Mouse (Mus musculus): Measurements from ENCODE around the gene Lrrn3.

Gene Lrrn3

DNA sequence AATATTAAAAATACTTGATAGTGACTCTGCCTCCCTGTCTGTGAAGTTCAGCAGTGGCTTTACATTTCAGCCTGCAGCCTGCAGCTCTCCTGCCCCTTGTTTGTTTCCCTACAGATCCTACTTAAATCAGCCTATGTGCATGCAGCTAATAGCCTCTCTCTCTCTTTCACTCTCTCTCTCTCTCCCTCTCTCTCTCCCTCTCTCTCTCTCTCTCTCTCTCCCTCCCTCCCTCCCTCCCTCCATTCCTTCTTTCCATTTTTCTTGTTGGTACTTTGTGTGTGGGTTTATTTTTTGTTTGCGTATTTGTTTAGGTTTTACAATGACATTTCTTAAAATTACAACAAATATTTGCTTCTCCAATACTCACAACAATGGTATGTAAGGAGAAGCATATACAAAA, at the start of gene Lrrn3:
TSS of gene Lrrn3 (minus strand) at position 101 of the 400 bp plus-strand sequence.
- DNase-seq (ENCODE audit: extremely low read depth, low read depth, low spot score) = no peak

DNA sequence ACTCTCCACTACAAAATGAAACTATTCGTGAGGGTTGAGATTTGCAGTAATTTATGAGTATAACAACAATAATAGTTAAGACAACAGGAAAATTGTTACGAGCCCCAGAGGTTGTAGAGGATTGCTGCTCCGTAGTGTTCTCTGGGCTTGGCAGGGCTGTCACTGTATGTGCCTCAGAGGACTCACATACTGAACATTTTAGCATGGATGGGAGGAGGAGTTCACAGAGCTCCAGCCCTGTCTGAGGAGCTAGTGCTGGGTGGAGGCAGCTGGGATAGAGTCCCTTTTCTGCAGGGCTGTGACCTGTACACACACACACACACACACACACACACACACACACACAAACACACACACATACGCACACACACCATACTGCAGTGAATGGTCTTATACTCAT, 42.2 kb upstream of the Lrrn3 start:
- no peak for DNase-seq (ENCODE audit: extremely low read depth, low read depth, low spot score)

DNA sequence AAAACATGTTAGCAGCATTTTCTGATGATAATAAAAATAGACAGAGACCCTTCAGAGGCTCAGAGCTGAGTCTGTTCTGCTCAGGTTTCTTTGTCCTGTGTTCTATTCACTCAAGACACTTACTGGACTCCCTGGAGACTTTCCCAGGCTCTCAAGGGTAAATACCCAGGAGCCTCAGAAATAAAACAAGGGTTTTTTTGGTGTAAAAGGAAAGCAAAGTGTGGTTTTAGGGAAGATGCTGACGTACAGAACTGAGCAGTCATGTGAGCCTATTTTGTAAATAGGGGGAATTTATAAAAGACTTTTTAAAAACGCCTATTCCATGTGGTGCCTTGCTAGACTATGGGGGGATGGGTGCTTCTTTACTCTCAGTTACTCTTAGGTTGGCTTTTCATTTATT, 40.5 kb upstream of the Lrrn3 start:
- no peak for DNase-seq (ENCODE audit: extremely low read depth, low read depth, low spot score)

DNA sequence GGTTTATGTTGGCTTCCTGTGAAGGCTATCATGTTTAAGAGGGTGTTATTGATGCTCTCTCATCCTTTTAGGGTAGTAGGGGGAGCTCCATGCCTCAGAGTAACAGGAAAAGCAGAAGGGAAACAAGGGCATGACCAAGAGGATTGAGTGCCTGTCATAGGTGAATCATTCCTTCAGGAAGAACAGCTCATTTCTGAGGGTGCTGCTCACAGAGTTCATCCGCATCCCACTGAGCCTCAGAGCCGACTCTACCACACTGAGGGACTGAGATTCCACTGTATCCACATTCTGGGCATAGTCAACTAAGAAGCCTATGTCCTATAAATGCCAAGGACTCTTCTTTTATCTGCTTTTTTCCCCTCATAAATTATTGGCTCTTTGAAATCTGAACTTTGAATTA, 35.4 kb upstream of the Lrrn3 start:
- no peak for DNase-seq (ENCODE audit: extremely low read depth, low read depth, low spot score)

DNA sequence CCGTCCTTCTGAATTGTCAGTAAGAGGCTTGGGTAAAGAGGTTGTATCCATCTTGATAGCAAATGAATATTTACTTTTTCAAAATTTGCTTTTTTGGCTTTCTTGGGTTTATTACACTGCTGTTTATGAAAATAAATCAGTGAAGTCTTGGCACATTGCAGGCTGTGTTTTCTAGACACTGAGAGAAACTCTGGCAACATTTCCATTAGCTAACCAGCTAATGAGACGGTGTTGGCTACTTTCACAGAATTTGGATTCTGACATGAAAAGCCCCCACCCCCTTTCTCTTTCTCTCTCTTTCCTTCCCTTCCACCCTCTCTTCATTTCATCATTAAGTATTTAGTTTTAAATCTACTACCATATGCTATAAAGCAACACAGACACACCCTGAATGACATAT, 34.1 kb upstream of the Lrrn3 start:
- no peak for DNase-seq (ENCODE audit: extremely low read depth, low read depth, low spot score)

DNA sequence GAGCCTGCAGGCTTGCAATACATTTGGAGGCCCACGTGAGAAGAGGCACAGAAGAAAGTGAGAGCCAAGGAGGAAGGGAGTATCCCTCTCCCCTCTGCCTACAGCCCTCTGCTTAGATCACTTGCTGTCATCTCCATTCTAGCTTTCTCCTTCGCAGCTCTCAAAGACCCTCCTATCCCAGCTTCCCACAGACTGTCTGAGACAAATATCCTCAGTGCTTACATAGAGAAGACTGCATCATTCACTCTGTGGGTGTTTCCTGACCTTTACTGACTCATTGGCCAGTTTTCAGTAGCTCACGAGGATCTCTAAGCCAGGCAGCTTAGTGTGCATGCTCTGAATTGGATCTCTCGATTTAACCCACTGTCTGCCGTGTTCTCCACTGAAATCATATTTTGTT, 32.7 kb upstream of the Lrrn3 start:
- no peak for DNase-seq (ENCODE audit: extremely low read depth, low read depth, low spot score)

DNA sequence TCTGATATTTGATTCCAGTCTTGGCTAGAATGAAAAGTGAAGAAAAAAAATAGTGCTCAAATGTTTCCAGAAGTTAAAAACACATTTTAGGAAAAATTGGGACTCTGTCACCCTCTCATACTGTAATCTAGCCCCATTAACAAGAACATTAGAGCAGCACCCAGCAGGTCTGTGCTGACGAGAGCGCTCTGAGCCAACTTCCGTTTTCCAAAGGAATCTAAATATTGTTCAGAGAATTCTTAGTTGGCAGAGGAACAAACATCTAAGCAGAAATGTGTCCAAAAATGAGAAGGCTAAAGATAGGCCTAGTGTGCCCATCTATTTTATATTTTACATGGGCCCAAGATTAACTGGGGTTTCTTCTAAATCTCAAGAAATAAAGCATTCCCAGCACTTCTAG, 24.4 kb upstream of the Lrrn3 start:
- DNase-seq (ENCODE audit: extremely low read depth, low read depth, low spot score) = no peak

DNA sequence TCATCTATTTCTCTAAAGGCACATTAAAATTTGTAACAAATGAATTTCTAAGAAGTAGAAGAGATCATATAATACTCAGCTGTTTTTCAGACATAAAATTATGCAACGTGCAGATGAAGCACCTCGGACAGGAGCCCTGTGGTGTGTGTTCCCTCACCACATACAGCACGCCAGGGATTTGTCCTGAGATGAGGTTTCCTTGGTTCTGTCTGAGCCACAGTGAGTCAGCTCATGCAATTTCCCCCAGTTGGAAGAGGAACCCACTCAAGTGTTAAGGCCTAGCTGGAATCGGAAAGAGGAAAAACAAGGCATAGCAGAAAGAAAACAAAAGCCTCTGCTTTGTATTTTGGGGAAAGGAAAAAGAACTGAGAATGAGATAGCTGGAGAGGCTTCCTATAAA, 22.4 kb upstream of the Lrrn3 start:
- no peak for DNase-seq (ENCODE audit: extremely low read depth, low read depth, low spot score)

DNA sequence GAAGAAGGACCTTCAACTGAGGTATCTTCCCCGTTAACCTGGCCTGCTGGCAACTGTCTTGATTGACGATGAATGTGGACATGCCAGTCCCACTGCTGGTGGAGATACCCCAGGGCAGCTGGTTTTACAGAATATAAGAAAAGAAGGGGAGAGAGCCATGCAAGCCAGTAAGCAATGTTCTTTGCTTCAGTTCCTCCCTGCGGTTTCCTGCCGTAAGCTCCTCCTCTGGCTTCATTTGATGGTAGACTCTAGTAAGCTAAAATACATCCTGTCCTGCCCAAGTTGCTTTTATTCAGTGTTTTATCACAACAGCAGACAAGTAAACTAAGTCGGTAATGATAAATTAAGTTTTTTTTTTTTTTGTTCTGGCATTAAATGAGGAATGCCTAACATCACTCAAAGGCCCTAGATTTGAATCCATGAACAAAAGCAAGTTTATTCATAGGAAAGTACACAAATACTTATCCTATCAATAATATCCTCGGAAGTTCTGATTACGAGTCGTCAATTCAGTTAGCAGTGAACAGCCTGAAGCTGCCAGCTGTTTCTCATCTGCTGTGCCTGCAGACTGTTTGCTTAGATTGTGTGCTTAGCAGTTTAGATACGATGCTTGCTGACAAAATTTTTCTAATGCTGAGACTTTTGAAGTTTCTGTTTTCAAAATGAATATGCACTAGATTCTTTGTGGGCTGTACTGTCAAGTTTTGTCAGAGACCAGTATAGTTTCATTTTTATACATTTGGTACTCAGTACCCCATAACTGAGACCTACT, 14.0 kb upstream of the Lrrn3 start:
- DNase-seq (ENCODE audit: extremely low read depth, low read depth, low spot score) = no peak

DNA sequence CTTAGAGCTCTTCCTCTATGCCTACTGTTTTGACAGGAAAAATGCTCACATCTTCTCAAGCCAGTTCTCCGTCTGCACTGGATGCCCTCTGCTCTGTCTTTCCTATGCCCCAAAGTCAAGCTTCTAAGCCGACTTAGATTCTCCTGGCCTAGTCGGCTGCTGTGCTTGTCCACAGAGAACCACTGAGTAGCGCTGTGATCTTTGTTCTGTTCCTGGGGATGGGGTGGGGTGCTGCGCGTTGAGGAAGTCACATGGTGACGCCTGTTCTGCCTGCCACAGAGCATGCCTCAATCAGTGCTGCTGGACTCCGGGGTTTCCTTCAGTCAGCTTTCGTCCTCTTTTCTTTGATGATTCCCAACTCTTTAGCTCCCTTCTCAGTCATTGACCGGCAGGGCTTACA, 8.4 kb upstream of the Lrrn3 start:
- DNase-seq (ENCODE audit: extremely low read depth, low read depth, low spot score) = no peak

DNA sequence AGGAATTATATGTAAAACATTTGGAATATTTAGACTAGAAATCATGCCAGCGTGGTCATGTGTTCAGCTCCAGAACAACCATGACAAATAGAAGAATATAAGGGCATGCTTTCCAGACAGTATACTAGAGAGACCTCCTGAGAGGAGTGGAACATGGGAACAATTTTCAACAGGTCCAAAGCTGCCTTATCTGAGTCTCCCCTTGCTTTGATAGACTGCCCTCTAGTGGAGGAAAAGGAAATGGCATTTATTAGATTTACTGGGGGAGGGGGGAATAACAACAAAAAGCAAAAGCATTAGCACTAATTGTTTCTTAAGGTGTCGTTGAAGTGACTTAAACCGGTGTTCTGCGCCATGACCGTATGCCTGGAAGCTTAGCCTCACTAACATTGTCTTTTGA, 774 bp upstream of the Lrrn3 start:
- no peak for DNase-seq (ENCODE audit: extremely low read depth, low read depth, low spot score)

DNA sequence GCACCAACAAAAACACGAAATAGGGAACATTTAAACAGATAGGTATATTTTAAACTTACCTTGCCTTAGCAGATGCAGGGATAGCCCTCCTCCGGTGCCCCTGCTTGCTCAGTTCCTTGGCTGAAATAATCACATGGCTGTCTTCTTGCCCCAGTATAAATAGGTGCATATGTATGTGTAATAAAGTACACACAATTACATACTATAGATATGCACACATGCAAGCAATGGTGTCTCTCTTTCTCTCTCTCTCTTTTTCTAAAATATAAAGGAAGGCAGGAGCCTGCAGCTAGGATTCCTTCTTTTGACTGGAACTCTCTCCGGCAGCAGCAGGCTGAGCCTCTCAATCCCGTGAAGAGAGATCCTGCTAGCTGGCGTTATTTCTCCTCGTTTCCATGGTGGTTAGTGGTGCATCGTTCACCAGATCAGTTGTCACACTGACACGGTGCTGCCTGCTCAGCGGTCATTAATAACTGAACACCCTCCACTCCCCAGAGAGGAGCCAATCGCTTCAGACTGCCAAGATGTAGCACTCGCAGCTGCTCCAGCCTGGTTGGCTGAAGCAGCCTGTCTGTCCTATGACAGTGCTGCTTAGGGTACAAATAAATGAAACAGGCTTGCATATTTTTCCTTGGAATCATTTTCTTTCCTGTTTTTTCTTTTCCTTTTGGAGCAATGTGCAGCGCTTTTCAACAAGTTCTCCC, 567 bp downstream of the Lrrn3 start:
- DNase-seq (ENCODE audit: extremely low read depth, low read depth, low spot score) = no peak

DNA sequence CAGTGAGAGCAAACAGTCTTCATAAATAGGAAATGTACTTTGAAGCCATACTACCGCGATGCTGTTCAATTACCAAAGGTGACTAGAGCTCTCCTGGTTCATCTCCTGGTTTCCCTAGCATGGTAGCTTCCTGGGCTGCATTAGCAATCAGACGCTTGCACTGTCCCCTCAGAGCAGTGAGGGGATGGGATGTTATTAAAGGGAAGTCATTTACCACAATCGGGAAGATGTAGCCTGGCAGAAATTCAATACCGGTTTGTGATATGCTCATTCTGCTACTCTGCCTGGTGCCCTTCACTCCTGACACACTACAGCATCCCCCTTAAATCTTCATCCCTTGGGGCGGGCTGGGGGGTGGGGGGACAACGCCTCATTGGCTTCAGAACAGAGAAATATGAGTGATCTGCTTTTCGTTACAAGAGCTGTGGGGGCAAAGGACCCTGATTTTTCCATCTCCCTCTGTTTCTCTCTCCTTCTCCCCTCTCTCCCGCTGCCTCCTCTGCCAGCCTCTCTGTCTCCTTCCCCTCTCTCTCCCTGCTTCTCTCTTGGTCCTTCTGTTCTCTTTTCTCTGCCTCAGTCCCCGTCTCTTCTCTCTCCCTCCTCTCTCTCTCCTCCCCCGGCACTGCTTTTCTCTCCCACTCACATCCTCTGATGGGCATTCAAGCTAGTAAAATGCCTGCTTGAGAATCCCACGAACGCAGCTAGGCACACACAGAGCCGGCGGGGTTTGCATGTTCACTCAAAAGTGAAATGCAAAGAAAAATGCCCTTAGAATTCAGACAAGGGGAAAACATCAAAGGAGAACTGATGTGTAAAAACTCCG, 1.3 kb downstream of the Lrrn3 start:
- DNase-seq (ENCODE audit: extremely low read depth, low read depth, low spot score) = no peak

DNA sequence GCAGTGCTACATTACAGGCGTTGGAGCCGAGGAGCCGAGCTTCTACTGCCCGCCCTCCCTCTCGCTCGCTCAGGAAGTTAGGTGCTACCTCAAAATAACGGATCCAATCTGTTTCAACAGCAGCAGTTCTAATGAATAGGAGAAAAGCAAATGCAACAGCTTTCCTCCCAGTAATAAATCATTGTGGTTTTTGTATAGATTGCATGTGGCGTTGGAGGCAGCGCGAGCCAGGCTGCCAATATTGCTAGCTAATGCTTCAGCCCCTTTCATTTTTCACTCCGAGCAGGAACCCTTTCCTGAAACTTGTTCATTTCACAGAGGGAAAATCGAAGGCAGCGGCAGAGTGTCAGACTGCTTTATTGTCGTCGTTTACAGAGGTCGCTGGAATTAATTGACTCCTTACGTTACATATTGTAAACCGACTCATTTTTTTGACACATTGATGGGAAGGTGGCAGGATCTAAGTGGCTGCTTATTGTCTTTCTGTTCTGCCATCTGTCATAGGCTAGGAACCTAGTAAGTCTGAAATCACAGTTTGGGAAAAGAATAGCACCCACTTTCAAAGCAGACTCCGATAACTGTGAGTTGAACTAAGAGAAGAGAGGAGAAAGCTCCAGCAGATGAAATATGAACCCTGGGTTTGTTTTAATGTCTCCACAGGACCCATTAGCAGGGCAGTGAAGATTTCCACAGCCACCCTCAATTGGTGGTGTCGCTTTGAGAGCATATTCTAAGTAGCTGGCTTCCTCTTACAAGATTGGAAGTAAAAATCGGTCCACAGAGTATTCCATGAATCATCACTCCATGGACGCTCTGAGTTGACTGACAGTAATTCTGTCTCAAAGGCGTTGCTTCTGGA, 2.4 kb downstream of the Lrrn3 start:
- DNase-seq (ENCODE audit: extremely low read depth, low read depth, low spot score) = no peak

DNA sequence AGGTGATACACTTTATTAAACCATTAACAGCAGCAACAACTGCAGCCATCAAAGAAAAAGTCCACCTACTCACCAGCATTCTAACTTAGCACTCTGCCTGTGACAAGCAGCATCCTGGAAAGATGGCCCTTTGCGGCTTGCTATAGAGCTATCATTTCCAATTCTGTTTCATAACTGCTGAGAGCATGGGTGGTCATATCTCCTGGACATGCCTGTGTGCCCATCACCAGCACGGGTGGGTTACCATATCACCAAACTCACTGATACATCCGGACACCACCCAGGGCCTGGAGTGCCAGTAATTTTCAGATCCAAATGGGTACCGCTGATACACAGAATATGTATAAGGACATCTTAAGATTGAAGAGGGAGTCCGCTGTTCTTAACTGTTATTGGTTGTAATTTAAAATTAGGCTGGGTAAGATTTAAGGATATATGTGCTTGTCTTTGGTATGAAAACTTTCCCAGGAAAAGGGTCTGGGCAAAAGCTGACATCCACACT, 3.1 kb downstream of the Lrrn3 start:
- DNase-seq (ENCODE audit: extremely low read depth, low read depth, low spot score) = no peak

DNA sequence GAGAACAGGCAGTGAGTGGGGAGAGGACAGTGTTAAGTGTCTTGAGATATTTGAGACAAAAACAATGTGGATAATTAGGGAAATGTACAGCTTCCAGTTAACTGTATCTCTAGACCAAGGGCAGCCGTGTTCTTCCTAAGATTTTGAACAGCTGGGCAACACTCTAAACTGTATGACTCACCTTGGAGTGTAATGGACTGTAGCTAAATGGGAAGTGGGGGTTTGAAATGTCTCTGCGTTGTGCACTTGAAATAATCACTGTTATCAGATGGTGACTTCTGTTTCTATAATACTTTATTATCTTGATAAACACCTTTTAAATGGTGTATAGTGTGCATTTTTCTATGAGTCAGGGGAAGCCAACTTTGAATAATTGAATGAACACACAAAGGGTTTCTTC, 4.7 kb downstream of the Lrrn3 start:
- DNase-seq (ENCODE audit: extremely low read depth, low read depth, low spot score) = no peak

DNA sequence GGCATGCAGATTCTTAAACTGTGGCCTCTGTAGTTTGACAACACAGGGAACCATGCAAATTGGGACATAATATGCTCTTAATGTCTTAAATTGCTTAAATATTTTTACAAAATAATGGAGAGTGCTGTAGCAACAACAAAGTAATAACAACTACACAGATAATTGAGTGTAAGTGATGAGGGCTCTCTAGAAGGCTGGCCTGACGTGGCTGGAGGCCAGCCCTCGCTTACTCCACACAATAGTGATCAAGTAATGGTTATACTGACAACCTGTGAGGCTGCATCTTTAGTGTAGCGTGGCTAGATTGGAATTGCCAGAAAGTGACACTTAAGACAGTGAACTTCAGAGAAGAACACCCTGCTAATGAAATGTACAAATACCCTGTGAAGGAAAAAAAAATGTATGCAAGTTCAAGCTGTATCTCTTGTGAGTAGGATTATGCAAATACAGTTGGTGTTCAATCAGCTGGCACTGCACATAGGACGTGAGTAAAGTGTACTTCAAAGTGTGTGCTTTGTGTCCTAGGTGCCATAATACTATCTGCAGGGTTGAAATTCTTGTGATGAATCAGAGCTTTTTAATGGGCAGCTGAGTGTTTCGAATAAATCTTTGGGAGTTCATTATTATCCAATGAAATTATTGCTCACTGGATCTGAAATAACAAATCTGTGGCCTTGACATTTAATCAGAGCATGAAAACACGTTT, 17.0 kb downstream of the Lrrn3 start:
- no peak for DNase-seq (ENCODE audit: extremely low read depth, low read depth, low spot score)

DNA sequence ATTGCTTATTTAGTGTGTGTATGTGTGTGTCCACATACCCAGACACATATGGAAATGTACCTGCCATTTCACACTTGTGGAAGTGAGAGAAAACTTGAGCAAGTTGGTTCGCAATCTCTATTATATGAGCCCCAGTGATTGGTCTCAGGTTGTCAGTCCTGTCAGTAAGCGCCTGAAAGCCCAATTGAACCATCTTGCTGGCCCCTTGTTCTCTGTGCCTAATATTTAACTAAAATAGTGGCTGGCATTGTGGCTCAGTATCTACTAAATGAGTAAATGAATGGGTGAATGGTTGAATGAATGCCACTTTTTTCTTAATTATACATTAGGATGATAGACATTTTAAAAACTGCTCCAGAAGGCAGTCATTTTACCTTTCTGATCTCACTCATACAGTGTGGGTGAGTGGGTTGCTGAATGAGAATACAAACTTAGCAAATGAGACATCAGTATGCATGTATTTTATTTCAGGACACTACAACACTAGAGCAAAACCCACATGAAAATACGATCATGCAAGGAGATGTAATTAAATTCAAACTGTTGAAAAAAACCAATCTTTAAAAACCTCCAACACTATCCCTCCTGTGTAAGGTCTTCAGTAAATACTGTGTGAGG, 17.7 kb downstream of the Lrrn3 start:
- no peak for DNase-seq (ENCODE audit: extremely low read depth, low read depth, low spot score)

DNA sequence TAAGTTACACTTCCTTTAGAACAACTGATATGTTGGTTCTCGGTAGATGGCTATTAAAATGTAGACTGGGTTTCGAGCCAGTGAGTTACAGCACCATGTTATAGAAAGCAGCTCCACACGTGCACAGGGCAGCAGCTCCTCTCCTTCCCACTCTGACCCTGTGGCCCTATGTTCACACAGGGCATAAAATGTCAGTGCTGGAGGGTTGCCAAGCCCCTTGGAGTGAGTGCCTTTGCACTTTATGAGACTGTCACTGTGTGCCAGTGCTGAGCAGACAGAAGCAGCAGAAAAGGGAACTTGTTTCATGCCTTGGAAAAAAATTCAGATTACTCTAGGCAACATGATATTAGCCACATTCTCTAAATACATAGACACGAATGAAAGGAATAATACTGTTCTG, 47.8 kb downstream of the Lrrn3 start:
- DNase-seq (ENCODE audit: extremely low read depth, low read depth, low spot score) = no peak
